Mouse (Mus musculus) G1E (cell line): ENCODE data around the gene Pde4d.

Experiments
- CTCF ChIP-seq: IDR thresholded peaks from 2 replicates; pipeline ENCODE4 v1.5.1; 2012; ENCODE audit warnings: low read depth, low read length, inconsistent platforms, mixed read lengths
- GATA2 ChIP-seq: IDR thresholded peaks from 2 replicates; pipeline ENCODE4 v1.6.1; 2012; ENCODE audit warnings: low read depth, low read length, inconsistent platforms, borderline replicate concordance
- POLR2AphosphoS5 ChIP-seq: IDR thresholded peaks from 2 replicates; pipeline ENCODE4 v1.6.1; 2012; ENCODE audit warnings: low read depth, low read length, inconsistent platforms; ENCODE audit not compliant: insufficient replicate concordance
- TAL1 ChIP-seq: conservative IDR thresholded peaks from 2 replicates; pipeline ENCODE4 v1.6.1; 2012; ENCODE audit warnings: low read depth, low read length, inconsistent platforms, mixed read lengths

- TF ChIP-seq CTCF: no peak
- TF ChIP-seq TAL1: no peak
- no peak for TF ChIP-seq POLR2AphosphoS5
- no peak for TF ChIP-seq GATA2
These were observed 407.2 kb downstream of the Pde4d start for GRCm38 (mm10) chr13:108856776-108857435.
